Mouse (Mus musculus) megakaryocyte, adult 5-6 weeks (primary cell): ENCODE measurements at regions not wholly inside any gene's neighbourhood (a gene's known extent, or its start where the extent isn't known, plus 50 kb on each side); places are given as distances from the start of the nearest gene placed in this dataset.
"Not testable (repeated sequence)": the region's sequence is repeated elsewhere in the genome, so short reads cannot be mapped to it uniquely, and the experiment has no call there.

Experiments
- ATAC-seq: 2 replicates; pipeline ENCODE4 v1.8.0; 2016; ENCODE audit warnings: mild to moderate bottlenecking, inconsistent platforms; ENCODE audit not compliant: poor library complexity, severe bottlenecking

DNA sequence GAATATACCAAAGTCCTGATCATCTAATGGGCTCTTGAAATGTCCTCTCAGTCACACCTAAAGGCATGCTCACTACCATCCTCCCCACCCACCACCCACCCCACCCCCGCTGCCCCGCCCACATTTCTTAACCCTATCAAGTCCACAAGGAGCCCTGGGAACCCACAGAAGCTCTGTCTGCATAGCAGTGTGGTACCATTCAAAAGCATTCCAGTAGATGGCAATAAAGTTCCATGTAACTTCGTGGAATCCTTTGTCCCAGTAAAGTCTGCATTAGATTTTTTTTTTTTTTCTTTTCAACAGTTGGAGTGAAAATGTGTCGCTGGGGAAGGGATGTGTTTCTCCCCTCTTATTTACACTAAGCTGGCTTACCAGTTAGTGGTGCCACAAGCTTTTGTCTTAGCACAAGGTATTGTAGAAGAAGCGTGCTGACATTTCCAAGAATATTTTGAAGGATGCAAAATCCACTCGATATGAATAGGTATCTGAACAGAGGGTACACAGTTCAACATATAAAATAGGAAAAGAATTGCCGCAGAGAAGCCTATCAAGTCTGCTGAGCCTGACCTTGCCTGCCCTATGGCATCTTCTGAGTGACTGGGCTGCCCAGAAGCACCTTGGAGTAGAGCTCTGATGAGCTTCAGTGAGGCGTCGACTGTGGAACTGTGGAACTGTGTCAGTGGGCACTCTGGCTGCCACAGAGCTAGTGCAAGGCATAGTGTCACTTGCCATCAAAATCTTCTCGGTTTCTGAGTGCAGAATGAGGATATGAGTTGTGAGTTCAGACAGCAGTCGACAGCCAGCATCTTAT, 199.0 kb downstream of the Zfp619 start:
- no peak for ATAC-seq

- ATAC-seq, result no peak
Observed at GRCm38 (mm10) chr7:39727935-39728557, 210.5 kb downstream of the Zfp619 start.

- ATAC-seq, result no peak
Observed at GRCm38 (mm10) chr7:39728930-39729329, 211.4 kb downstream of the Zfp619 start.

DNA sequence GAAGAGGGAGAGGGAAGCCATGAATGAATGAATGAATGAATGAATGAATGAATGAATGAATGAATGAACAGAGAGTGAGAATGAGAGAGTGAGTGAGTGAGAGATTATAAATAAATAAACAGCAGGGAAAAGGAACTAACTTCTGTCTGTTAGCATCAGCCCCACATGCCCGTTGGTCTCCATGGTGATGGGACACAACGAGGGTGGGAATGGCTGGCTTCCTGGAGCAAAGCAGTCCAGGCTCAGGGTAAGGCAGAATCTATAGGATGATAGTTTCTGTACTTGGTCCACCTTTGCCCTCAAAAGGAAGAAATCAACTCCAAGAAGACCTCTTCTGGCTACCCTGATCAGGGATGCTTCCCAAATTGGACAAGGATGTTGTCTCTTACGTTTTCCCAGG, 212.2 kb downstream of the Zfp619 start:
- no peak for ATAC-seq

DNA sequence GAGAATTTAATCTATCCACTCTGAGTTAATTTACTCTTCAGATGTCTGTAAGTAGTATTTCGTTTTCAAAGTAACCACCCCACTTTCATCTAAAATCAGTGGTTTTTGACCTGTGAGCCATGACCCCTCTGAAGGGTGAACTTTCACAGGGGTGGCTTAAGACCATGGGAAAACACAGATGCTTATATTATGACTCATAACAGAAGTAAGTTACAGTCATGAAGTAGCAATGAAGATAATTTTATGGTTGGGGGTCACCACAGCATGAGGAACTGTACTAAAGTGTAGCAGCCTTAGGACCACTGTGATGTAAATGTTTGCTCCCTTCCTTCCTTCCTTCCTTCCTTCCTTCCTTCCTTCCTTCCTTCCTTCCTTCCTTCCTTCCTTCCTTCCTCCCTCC, 215.2 kb downstream of the Zfp619 start:
- no peak for ATAC-seq

- ATAC-seq, result not testable (repeated sequence)
Observed at GRCm38 (mm10) chr7:39748395-39748794, 230.8 kb downstream of the Zfp619 start.

DNA sequence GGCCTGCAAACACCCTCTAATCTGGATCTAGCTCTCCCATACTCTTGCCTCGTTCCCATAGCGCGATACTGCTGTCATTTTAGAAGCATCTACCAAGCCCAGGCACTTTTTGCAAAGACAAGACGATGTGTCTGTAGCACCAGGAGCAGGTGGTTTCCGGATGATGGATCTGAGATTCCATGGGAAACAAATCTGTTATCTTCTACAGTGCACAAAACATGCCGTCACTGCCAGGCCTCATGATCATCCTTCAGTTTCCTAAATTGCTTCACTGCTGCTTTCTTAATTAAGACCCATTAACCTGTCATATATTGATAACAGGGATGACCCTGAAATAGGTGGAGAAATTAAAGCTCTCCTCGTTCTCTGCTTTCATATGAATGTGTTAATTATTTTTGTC, 232.9 kb downstream of the Zfp619 start:
- ATAC-seq, result no peak

- ATAC-seq, result no peak
Observed at GRCm38 (mm10) chr7:39764366-39764765, 246.8 kb downstream of the Zfp619 start.

DNA sequence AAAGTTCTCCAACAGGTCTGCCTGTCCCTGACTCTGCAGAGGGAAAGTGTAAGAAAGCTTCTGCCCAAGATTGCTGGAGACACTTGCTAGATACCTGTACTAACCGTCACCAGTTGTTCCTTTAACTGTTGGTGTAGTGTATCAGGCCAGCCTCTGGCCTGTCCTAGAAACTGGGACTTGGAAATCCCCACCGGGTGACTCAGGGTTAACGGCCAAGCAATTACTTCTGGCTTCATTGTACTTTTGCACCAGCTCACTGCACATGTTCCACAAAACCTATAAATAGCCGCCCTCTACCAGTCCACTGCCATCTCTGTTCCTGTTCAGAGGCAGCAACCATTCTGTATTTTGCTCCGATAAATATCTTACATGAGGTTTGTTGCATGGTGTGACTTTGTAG, 247.5 kb downstream of the Zfp619 start:
- ATAC-seq, result no peak

GRCm38 (mm10) chr7:39773291-39773690, 255.7 kb downstream of the Zfp619 start:
- ATAC-seq, result no peak

DNA sequence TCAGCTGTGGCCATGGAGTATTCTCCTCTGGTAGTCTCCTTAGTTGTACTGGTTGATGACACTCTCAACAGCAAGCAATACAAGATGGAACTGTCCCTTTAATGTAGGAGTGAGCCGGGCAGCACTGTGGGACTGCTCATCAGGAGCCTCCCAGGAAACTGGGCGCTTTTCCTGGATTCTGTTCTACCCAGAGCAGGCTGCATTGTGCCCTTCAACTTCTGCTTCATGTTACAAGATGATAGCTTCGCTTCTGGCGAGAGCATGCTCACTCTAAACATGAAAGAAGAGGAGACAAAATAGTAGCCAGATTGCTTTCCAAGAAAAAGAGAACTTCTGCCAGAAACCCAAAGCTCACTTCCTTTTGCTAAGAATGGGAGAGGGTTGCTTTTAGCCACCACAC, 271.8 kb downstream of the Zfp619 start:
- ATAC-seq, result no peak

- no peak for ATAC-seq
Observed at GRCm38 (mm10) chr7:39789880-39790279, 272.3 kb downstream of the Zfp619 start.

DNA sequence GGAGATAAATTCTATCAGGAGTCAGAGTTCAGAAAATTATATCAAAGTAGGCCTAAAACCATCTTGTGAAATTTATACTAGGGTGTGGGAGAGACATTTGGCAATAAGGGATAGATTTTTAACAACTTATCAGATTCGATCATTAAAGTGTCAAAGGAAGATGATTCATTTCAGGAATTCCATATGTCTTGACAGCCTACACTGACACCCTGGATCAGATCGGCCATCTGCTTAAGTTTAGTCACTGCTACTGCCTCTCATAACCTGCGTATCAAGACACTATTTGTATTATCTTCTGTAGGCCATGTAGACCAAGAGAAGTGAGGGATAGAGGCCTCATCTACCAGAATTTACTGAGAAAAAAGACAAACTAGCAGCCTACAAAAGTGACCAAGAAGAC, 277.2 kb downstream of the Zfp619 start:
- ATAC-seq, result no peak

DNA sequence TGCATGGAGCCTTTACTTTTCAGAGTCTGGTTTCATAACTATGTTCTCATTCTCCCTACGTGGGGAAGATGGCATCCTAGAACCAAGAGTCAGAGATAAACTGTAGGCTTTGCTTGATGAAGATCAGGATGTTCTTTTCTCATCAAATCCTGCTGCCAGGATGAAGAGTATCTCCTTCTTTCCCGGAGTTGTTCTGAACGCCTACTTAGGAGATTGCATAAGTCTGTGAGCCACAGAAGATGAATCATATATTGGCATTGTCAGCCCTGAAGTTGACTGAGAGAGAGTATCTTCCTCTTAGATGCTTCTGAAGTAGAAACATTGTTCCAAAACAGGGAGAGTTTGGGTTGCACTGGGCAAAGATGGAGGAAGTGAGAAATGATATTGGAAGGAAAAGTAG, 286.7 kb downstream of the Zfp619 start:
- no peak for ATAC-seq

- ATAC-seq, result no peak
Observed at GRCm38 (mm10) chr7:39818036-39818435, 300.5 kb downstream of the Zfp619 start.

DNA sequence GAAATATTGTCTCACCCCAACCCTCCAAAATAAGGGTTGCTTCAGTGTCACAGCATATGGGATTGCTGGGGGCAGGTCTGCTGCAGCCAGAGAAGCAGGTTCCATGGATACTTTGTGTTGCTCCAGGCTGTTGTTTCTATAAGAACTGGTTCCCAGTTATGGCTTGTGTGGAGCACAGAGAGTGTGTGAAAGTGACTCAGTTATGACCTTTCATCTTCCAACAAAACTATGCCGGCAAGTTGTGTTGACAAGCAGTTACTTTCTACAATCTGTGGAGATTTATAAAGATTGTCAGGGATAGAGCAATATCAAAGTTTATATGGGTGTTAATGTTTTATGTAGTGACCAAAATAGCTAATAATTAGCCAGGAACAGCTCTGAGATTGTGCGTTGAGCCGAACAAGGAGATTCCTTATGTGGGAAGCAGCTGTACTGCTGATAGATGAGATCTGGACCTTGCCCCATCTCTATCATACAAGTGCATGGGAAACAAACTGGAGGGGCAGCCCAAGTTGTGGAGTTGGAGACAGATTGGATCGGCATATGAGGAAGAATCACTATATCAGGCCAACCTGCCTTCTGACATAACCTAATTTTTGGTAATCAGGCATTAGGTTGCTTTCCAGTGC, 305.1 kb downstream of the Zfp619 start:
- no peak for ATAC-seq

DNA sequence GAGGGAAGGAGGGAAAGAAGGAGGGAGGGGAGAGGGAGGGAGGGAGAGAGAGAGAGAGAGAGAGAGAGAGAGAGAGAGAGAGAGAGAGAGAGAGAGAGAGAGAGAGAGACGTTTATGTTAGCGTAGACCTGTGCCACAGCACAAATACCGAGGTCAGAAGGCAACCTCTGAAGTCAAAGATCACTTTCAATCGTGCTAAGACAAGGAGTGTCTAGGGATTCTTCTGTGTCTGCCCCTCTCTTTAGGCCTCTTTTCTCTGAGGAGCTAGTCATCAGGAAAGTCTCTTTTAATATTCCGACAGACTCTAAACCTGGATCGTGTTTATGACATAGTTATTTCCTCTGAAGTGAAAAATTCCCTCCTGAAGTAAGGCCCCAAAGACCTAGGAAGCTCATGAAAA, 310.8 kb downstream of the Zfp619 start:
- no peak for ATAC-seq

DNA sequence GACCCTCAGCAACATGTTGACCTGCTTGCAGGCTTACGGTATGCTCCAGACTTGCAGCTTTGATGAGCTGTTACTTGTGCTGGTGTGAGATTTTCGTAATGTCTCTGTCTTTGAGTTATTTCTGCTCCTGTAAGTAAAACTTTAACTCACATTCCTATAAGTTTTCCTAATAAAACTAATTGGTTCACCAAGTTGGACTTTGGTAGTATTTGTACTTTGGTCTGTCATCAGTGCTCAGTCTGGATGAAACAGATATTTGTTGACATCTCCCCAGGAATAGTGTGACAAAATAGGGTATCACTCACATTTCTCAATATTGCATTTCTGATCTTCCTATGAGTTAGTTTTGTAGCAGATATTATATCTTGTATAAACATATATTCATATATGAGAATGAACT, 313.3 kb downstream of the Zfp619 start:
- no peak for ATAC-seq

- no peak for ATAC-seq
Observed at GRCm38 (mm10) chr7:39841988-39842387, 324.4 kb downstream of the Zfp619 start.

GRCm38 (mm10) chr7:39847914-39848782, 330.6 kb downstream of the Zfp619 start:
- ATAC-seq, result no peak

- ATAC-seq, result no peak
Observed at GRCm38 (mm10) chr7:39857301-39857700, 339.7 kb downstream of the Zfp619 start.
